Mouse (Mus musculus): ENCODE data around the gene Unc5b. TPM values are rescaled to one million over a fixed set of nuclear protein-coding genes. Genes with fewer than 3 reads are reported as not detected.
"Not testable (repeated sequence)": the region's sequence is repeated elsewhere in the genome, so short reads cannot be mapped to it uniquely, and the experiment has no call there.

Gene Unc5b
- total and polyA plus RNA-seq, 3 experiments: 5.9 to 9.4 (median 6.2) TPM

DNA sequence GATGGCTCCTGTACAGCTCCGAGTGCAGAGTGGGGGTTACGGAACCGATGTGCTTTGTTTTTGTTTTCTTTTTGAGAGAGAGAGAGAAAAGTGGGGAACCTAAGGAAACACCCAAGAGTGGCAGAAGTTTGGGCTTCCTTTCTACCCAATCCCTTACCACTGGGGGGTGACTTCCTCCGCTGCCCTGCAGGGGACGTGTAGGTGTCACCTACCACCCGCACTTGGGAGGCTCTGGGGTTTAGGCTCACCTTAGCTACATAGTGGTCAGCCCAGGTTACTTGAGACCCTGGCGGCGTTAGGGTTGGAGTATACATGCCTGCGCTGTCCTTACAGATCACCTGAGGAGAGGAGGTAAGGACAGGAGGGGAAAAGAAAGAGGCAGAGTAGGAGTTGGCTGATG, 78.1 kb downstream of the Unc5b start:
- no peak for DNase-seq

DNA sequence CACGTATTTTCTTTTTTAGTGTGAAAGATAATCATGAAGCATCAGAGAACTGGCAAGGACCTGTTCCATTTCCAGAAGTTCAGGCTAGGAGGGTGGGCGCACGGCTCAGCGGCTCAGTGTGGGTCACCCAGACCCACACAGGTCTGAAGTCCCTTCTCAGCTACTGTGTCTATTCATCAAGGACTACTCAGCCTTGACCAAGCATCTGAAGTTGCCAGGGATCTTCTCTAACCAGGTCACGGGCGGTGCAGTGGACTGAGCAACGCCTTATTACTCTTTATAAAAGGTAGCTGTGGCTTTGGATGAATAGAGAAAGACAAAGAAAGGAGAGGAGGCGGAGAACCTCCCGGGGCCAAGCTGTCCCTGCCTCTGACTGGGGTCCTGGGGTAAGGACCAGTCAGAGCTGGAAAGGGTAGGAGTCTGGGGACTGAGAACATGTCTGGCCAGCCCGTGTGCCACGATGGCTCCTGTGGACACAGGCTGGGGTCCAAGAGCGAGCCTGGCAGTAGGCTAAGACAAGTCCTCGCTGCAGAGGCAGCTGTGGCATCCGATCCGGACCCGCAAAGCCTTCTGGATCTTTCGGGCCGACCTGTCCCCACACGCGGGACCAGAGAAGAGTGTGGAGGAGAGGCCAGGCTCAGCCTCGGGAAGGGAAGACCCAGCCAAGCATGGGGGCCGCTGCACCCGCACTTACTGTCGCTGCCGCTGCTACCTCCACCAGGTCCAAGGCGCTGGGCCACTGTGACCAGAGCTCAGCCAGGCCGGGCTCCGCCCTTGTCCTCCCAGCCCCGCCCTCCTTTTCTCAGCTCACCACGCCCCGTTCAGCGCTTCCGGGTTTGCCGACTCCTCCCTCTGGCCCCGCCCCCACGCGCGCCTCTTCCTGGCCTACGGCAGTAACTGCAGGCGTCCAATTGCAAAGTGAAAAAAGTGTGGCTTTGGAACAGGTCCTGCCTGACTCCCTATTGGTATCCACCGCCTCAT, 79.1 kb downstream of the Unc5b start, which contains the start of gene Slc29a3:
Gene Slc29a3 (minus strand): TSS at position 755 of the 981 bp plus-strand sequence.
- peak; percentile 98 for DNase-seq

DNA sequence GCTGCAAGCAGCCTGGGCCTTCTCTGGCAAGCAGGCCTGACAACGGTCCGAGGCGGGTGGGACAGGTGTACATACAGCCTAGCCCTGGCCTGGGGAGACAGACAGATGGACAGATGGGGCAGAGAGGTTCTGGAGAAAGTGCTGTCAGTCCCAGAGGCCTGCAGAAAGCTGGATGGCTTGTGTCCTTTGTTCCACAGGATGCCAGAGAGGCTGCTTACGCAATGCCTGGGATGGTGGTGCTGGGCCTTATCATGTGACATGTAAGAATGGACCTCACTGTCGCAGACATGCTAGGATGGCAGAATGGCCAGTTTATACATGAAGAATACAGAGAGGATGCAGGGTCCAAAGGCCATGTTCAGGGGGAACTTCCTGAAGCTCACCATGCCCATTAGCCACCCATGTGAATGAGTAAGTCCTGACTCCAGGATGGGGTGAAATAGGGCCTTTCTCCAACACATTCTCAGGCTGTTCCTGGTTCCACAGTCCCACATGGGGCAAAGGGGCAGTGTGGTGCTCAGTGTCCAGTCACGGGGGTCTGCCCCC, 83.6 kb downstream of the Unc5b start:
- no peak for DNase-seq

DNA sequence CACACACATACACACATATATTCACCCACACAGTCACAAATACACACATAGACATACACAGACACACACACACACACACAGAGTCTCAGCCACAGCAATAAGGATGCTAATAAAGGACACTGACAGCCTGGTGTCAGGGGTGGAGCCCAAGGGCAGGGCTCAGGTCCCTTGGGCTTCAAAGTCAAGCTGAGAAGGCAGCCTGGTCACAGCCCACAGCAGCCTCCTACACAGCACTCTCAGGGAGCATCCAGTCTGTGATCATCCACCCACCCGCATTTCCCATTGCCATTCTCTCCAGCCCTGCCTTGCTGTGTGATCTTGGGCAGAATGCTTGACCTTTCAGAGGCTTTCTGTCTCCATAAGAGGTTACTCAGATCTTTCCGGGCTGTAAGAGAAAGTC, 84.9 kb downstream of the Unc5b start:
- DNase-seq: no peak

DNA sequence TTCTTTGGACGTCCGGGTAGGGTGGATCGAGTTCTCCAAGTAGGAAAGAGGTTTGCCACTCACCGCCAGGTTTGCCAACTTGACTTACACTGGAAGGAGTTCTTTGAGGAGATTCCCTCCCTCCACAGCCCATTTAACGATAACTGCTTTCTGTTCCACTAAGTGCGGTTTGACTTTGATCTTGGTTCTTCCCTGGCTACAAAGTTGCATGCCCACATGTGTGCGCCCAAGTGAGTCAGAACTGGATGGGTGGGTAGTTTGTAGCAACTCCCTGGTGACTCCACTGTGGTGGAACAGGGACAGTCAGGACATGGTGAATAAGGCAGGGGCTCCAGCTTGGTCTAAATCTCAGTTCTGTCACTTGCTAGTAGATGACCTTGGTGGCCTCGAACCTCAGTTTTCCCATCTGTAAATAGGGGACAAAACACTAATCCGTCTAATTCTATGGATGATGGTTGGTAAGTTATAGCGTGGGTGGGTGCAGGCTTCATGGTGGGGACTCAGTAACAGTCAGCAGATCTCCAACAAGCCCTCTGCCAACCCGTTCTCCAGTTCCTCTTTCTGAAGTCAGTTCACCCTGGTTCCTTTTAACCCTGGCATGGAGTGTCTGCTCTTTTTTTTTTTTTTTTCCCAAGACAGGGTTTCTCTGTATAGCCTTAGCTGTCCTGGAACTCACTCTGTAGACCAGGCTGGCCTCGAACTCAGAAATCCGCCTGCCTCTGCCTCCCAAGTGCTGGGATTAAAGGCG, 86.7 kb downstream of the Unc5b start:
- DNase-seq: no peak

DNA sequence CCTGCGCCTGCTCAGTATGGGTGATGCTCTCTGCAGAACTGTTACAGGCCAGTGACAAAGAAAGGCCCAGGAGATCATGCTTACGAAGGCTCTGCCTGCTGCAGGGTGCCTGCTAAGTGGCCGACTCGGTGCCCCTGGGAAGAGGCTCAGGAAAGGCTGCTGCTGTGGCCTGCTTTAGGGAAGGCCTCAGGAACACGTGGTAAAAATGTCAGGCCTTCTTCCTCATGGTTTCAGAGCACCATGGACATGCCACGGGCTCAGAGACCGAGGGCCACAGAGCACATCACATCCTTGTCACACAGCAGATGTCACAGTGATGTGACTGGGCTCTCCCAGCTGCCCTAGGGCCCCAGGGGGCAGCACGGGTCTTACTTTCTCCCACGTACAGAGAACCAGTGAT, 87.7 kb downstream of the Unc5b start:
- DNase-seq: no peak

DNA sequence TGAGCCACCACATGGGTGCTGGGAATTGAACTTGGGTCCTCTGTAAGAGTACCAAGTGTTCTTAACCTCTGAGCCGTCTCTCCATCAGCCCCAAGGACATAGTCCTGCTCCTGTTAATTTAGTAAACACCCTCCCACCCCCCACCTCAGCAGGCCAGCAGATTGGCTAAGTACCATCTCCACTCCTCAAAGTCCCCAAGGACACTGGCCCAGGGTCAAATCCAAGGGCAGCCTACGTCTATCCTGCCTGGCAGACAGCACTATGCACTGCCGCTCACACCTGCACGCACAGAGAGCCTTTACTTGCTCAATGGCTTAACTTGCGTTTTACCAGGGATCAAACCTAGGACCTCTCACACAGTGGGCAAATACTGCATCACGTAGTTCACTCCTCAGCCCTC, 88.4 kb downstream of the Unc5b start:
- peak; percentile 53 for DNase-seq

DNA sequence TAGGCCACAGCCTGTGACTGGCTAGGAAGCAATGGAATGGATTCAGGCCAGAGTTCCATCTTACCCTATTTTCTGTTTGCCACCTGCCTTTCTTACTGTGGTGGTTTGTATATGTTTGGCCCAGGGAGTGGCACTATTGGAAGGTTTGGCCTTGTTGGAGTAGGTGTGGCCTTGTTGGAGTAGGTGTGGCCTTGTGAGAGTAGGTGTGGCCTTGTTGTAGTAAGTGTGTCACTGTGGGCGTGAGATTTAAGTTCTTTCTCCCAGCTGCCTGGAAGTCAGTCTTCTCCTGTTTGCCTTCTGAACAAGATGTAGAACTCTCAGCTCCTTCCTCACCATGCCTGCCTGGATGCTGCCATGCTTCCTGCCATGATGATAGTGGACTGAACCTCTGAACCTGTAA, 89.1 kb downstream of the Unc5b start:
- DNase-seq: not testable (repeated sequence)

DNA sequence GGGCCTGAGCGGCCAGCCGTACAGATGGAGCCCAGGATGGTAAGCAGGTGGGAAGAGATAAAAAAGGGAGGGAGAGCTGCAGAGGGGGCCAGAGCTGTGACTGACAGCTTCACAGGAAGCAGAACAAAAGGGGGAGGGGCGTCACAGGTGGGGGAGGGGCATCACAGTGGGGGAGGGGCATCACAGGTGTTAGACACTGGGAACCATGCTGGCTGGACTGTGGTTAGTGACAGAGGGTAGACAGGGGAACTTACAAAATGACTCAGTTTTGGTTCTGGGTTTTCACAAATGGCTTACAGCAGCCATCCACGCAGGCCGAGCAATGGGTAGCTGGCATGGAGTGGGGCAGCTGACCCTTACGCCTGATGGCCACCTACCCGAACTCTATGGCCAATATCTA, 89.9 kb downstream of the Unc5b start:
- DNase-seq: no peak

DNA sequence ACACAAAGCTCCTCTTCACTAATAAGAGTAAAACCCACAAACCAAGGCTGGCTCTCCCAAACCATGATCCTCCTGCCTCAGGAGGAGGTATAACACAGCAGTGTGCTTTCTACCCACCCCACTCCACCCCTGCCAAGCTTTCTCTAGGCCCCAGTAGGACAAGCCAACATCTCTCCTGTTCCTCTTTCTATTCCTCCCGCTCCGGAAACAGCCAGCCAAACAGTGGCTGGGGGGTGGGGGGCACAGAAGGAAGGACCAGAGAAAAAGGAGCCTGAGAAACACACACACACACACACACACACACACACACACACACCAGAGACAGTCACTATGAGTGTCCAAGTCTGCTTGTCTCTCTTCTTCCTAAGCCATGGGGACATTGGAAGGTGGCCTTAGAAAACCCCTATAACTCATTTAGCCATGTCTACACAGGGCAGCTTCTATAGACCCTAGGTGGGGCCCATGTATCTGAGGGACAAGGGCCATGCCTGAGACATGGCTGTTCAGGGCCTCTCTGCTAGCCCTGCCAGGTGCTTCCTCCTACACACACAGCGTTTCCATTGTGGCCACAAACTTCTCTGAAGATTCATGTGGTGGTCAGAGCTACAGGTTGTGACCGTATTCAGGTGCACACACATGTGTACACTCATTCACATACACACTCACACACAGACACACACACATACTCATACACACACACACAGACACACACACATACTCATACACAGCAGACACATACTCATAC, 91.6 kb downstream of the Unc5b start:
- no peak for DNase-seq

DNA sequence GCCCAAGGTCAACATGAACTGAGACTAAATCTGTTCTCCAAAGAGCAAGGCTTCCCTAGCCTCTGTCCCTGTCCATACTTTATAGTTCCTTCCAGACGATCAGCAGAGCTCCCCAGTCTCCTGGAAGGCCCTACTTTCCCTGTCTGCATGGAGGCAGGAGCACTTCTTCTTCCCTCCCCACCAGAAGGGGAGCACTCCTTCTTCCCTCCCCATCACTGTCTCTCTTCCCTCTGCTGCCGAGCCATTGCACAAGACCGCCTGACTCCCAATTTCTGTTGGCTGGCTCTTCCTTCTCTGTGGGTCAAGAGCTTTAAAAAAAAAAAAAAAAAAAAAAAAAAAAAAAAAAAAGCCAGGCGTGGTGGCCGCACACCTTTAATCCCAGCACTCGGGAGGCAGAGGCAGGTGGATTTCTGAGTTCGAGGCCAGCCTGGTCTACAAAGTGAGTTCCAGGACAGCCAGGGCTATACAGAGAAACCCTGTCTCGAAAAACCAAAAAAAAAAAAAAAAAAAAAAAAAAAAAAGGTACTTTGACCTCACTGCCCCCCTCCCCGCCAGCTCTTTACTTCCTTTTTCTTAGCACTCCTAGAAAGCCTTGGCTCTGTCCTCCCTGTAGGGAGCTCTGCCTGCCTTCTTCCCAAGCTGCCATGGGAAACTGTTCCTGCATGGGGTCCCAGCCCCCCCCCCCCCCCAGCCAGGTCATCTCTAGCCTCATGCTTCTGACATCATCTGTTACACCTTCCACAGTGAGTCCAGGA, 93.3 kb downstream of the Unc5b start:
- peak; percentile 36 for DNase-seq

DNA sequence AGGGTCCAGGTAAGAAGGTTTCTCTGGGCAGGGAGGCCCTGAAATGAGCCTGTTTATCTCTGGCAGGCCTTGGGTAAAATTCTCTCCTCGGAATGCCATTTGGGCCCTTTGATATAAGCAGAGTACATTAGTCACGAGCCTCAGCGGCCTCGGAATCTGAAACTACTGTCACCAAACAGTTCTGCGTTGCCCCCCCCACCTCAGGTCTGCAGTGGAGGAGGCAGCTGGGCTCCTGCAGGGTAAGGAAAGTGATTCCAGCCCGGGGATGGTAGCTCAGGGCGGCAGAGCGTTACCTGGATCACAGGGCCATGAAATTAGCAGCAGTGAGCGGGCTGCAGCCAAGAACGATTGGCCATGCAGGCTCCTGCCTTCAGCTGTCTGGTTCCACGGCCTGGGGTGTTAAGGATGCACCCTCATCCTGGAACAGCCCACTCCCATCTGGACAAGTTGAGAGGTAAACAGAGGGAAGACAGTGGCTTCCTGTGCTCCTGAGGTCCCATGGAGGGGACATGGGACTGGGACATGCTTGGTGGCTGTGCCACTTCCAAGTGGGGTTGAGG, 94.1 kb downstream of the Unc5b start:
- peak; percentile 82 for DNase-seq

DNA sequence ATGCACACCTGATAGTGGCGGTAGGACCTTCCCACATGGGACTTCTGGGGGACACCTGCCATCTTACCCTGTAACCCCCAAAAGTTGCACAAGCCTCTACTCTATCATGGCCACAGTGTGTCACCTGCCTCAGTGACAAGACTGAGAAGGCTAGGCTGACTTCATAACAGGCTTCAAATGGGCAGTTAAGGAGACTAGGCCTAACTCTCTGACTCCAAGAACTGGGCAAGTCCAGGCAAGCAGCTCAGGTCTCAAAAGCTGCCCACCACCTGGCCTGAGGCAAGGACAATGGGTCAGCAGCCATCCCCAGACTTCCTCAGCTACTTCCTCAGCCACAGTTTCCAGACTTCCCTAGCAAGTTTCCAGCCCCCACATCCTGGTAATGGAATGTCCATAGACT, 95.6 kb downstream of the Unc5b start:
- DNase-seq: no peak

DNA sequence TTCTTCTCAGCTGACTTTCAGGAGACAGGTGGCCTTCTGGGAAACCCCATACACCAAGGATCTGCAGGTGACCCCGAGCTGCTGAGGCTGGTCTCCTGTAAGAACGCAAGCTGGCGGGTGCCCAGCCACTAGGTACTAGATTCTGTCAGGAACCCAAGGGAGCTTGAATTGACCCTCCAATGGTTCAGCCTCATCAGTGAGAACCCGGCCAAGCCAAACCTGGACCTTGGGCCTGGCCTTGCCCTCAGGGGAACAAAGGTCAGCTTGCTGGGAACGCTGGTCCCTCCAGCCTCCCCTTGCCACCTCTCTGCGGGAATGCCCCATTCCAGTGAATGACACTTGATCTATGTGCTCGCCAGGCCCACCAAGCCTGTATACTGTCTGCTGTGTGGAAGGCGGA, 97.9 kb downstream of the Unc5b start:
- DNase-seq: peak; percentile 37

DNA sequence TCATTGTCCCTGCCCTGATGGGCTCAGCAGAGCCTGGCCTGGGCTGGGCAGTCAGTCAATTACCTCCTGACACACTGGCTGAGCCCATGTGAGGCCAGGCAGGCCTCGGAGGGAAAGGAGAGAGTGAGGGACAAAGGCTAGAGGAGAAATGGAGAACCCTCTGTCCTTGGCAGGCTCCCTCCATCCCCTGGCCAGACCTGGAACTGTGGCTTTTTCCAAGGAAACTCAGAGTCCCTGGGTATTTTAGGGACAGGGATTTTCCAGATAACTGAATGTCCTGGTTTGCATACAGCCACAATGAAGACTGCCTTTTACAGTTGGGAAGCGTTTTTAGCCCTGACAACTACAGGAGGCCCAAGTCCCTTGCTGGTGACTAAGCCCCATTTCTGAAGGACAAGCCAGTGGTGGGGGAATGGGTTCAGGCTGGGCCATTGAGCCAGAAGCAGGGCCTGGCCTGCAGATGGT, 99.0 kb downstream of the Unc5b start:
- peak; percentile 79 for DNase-seq

DNA sequence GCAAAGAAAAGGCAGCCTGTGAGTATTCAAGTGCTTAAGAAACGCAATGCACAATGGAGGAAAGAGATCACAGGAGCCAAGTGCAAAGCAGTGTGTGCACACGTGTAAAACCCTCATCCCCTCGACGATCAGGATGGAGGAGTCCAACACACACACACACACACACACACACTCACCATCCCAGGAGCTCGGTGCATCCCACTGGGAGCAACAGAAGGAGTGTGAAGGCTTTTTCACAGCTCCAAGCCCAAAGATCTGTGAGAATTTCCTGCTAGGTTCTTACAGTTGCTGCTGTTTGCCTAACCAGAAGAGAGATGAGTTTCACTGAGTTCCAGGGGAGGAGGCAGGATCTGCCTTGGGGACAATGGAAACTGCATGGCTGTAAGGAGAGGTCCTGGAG, 99.6 kb downstream of the Unc5b start:
- DNase-seq: no peak

DNA sequence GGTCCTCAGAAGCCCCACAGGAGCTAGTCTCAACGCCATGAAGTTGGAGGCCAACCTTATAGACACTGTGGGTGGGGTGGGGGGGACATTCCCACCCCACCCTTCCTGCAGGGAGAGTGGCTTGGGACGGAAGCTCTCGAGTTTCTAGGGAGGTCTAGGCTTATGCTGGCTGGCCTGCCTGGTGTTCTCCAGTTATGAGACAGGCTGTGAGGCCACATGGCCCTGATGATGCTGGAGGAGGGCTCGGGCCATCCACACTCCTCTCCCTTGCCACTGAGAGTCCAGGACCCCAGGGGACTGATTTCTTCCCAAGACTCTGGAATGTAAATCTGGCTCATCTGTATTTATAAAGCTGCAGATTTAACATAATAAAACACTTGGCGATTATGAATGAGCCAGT, 104.1 kb downstream of the Unc5b start:
- DNase-seq: no peak

DNA sequence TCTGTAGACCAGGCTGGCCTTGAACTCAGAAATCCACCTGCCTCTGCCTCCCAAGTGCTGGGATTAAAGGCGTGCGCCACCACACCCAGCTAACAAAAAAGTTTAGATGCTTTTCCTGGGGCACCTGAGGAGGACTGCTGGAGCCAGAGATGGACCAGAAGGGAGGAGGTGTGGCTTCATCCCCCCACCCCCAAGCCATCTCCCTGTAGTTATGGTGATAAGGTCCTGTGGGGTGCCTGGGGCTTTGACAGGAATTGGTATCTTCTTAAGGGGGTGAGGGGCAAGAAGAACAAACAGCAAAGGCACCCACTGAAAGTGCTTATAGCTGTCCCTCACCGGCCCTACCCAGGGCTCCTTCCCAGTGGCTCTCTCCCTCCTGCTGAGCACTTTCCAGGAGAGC, 104.5 kb downstream of the Unc5b start:
- DNase-seq: no peak

DNA sequence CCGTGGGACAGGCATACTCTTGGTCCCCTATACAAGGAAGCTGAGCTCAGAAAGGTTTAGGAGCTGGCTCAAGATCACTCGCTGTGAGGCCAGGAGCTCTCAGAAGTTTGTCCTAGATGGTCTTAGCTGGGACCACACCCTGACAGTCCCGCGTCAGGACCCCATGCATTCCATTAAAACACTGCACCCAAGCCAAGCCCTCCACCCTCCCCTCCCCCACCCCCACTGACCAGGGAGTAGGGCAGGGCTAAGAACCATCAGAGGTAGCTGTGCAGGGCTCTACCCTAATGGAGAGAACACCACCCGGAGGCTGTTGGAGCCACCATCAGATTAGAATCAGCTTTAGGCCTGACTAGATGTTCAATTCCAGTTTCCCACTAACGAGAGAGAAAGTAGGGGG, 106.9 kb downstream of the Unc5b start:
- DNase-seq: no peak

DNA sequence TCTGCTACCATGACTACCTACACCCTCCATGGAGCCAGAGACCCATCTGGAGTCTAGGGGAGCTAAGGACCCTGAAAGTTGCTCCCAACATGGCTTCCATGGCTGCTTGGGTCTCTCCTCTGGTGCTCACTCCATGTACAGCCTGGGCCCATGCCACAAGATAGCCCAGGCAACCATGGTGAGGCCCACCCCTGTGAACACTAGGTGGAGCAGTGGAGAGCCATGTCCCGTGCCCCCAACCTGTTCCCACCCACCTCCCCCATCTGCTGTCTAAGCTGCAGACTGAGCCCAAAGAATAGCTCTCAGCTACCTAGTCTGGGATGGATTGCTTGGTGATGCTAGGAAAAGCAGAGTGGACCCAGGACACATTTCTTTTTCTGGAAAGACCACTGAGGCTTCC, 108.0 kb downstream of the Unc5b start:
- DNase-seq: no peak

DNA sequence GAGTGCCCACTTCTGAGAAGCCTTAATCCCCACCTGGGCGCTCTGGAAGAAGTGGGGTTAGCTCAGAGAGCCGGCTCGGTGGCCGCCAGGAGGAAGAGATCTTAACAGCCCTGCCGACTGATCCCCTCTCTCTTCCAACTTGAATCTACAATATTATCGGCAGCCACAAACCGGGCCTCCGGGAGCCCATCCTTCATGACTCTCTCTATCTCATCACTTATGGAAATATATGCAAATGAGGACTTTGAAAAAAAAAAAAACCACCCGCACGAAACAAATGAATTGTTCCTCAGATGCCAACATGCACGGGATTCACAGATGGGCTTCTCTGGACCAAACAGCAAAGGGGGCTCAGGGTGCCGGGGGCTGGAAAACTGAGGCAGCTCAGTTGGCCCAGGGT, 109.7 kb downstream of the Unc5b start:
- no peak for DNase-seq

Measured in adrenal gland, adult 2 months (tissue).